Mouse (Mus musculus): ENCODE data around the gene Masp2. TPM values are rescaled to one million over a fixed set of nuclear protein-coding genes. Genes with fewer than 3 reads are reported as not detected.

The Masp2 gene
- total and polyA plus RNA-seq, 3 experiments = 0.11 to 0.85 (median 0.21) TPM

- in situ Hi-C loops (cut with MboI; ENCODE audit: low pct_ligation_motif_present, low pct_unique_long_range_greater_than_20kb, low sequenced_read_pairs) (no loop called here), dilution Hi-C loops (cut with MboI; ENCODE audit: extremely low pct_ligation_motif_present, extremely low pct_unique_long_range_greater_than_20kb, low sequenced_read_pairs) (no loop called here)
- Histone ChIP-seq H3K27me3 (replicated peaks) (no peaks in the 10 kb centered on the region), H3K27ac (ENCODE audit: insufficient read depth, low read depth) (no peak overlapping the region; the same call in 1 of the 2 replicates), H3K4me3 (replicated peaks in 1 of 3; ENCODE audit: low read depth in 2 of 3, low read length in 2 of 3, poor library complexity in 1 of 3) (no peak overlapping the region), H3K9ac (ENCODE audit: insufficient read depth, low read depth) (no peak overlapping the region), H3K9me3 (replicated peaks; ENCODE audit: low read length) (no peaks in the 10 kb centered on the region), H3K36me3 (replicated peaks in 1 of 2; ENCODE audit: control insufficient read depth in 1 of 2, insufficient read depth in 1 of 2, low read length in 1 of 2) (peaks cover 87 to 97% of the 10 kb centered on the region in 2 experiments), H3K79me2 (replicated peaks; ENCODE audit: control insufficient read depth, extremely low read depth, insufficient read depth, poor library complexity, severe bottlenecking) (no peaks in the 10 kb centered on the region), H3K4me2 (ENCODE audit: insufficient read depth, low read depth, poor library complexity, severe bottlenecking) (no peak overlapping the region), H3K4me1 (ENCODE audit: control insufficient read depth in 1 of 2, insufficient read depth in 2 of 2) (peaks cover 0 to 9% of the 10 kb centered on the region in 2 experiments; a peak in 2 of 4 replicates)
- no peak for DNase-seq (ENCODE audit: extremely low read depth)
- TF ChIP-seq SIN3A (IDR thresholded peaks at IDR 0.05; ENCODE audit: low read length) (no peak), KAT2A (IDR thresholded peaks at IDR 0.05; ENCODE audit: insufficient replicate concordance, low read length) (no peak), JUND (conservative IDR thresholded peaks at IDR 0.05; ENCODE audit: low read depth, low read length) (no peak), TCF12 (IDR thresholded peaks at IDR 0.05; ENCODE audit: low read depth, low read length) (no peak), SMC3 (IDR thresholded peaks at IDR 0.05; ENCODE audit: low read depth, low read length) (no peak), ZMIZ1 (IDR thresholded peaks at IDR 0.05; ENCODE audit: low read depth, low read length) (no peak), ZC3H11A (IDR thresholded peaks at IDR 0.05; ENCODE audit: low read depth, low read length) (no peak), ELF1 (IDR thresholded peaks at IDR 0.05; ENCODE audit: low read depth, low read length) (no peak), MAZ (IDR thresholded peaks at IDR 0.05; ENCODE audit: low read depth, low read length) (no peak), USF2 (conservative IDR thresholded peaks at IDR 0.05; ENCODE audit: low read depth, low read length) (no peak), MAX (IDR thresholded peaks at IDR 0.05; ENCODE audit: low read length) (no peak), RCOR1 (conservative IDR thresholded peaks at IDR 0.05; ENCODE audit: low read depth, low read length) (no peak), UBTF (IDR thresholded peaks at IDR 0.05; ENCODE audit: low read depth, low read length) (no peak), E2F4 (IDR thresholded peaks at IDR 0.05; ENCODE audit: insufficient replicate concordance, low read depth, low read length) (no peak), HCFC1 (IDR thresholded peaks at IDR 0.05; ENCODE audit: low read depth, low read length) (no peak), GABPA (IDR thresholded peaks at IDR 0.05; ENCODE audit: insufficient replicate concordance, low read depth, low read length) (no peak)
Observed at GRCm38 (mm10) chr4:148573222-148573621, 29.1 kb upstream of the Masp2 start.

- dilution Hi-C loops (cut with MboI; ENCODE audit: extremely low pct_ligation_motif_present, extremely low pct_unique_long_range_greater_than_20kb, low sequenced_read_pairs) = no loop called here
- H3K9ac ChIP-seq (ENCODE audit: insufficient read depth, low read depth) = no peak overlapping the region
- peaks cover 68 to 84% of the 10 kb centered on the region in 2 experiments for H3K36me3 ChIP-seq (replicated peaks in 1 of 2; ENCODE audit: control insufficient read depth in 1 of 2, insufficient read depth in 1 of 2, low read length in 1 of 2)
- peaks cover 7 to 31% of the 10 kb centered on the region in 2 experiments; a peak in 3 of 4 replicates for H3K4me1 ChIP-seq (ENCODE audit: control insufficient read depth in 1 of 2, insufficient read depth in 2 of 2)
- H3K4me3 ChIP-seq (replicated peaks in 1 of 3; ENCODE audit: low read depth in 2 of 3, low read length in 2 of 3, poor library complexity in 1 of 3) = no peak overlapping the region
- H3K9me3 ChIP-seq (replicated peaks; ENCODE audit: low read length) = no peaks in the 10 kb centered on the region
- no peak overlapping the region for H3K4me2 ChIP-seq (ENCODE audit: insufficient read depth, low read depth, poor library complexity, severe bottlenecking)
- no peaks in the 10 kb centered on the region for H3K79me2 ChIP-seq (replicated peaks; ENCODE audit: control insufficient read depth, extremely low read depth, insufficient read depth, poor library complexity, severe bottlenecking)
- TF ChIP-seq MAZ (IDR thresholded peaks at IDR 0.05; ENCODE audit: low read depth, low read length) (no peak), JUN (IDR thresholded peaks at IDR 0.05; ENCODE audit: insufficient read depth, low read depth, low read length) (no peak), BHLHE40 (IDR thresholded peaks at IDR 0.05; ENCODE audit: low read depth, low read length) (no peak), MXI1 (IDR thresholded peaks at IDR 0.05; ENCODE audit: low read depth, low read length) (no peak), RAD21 (IDR thresholded peaks at IDR 0.05; ENCODE audit: low read depth, low read length) (no peak), ZKSCAN1 (IDR thresholded peaks at IDR 0.05; ENCODE audit: borderline replicate concordance, low read depth, low read length) (no peak), TBP (conservative IDR thresholded peaks at IDR 0.05; ENCODE audit: low read depth, low read length) (no peak), SIN3A (IDR thresholded peaks at IDR 0.05; ENCODE audit: low read length) (no peak), IRF4 (IDR thresholded peaks at IDR 0.05; ENCODE audit: low read depth, low read length) (no peak), E2F4 (IDR thresholded peaks at IDR 0.05; ENCODE audit: insufficient replicate concordance, low read depth, low read length) (no peak), ZMIZ1 (IDR thresholded peaks at IDR 0.05; ENCODE audit: low read depth, low read length) (no peak), ELF1 (IDR thresholded peaks at IDR 0.05; ENCODE audit: low read depth, low read length) (no peak), USF2 (conservative IDR thresholded peaks at IDR 0.05; ENCODE audit: low read depth, low read length) (no peak), USF1 (IDR thresholded peaks at IDR 0.05; ENCODE audit: low read depth, low read length) (no peak), MEF2A (IDR thresholded peaks at IDR 0.05; ENCODE audit: borderline replicate concordance, low read depth, low read length) (no peak), JUND (conservative IDR thresholded peaks at IDR 0.05; ENCODE audit: low read depth, low read length) (no peak), ZNF384 (IDR thresholded peaks at IDR 0.05; ENCODE audit: low read depth, low read length) (no peak), CTCF (conservative IDR thresholded peaks at IDR 0.05 in 1 of 2, IDR thresholded peaks at IDR 0.05 in 1 of 2; ENCODE audit: low read depth in 2 of 2, low read length in 2 of 2) (no peak)
- in situ Hi-C loops (cut with MboI; ENCODE audit: low pct_ligation_motif_present, low pct_unique_long_range_greater_than_20kb, low sequenced_read_pairs) = no loop called here
- H3K27ac ChIP-seq (ENCODE audit: insufficient read depth, low read depth) = no peak overlapping the region
- DNase-seq (ENCODE audit: extremely low read depth) = no peak
- no peaks in the 10 kb centered on the region for H3K27me3 ChIP-seq (replicated peaks)
Observed at GRCm38 (mm10) chr4:148580765-148581164, 21.6 kb upstream of the Masp2 start.
